Mouse (Mus musculus) intestine, embryonic 15.5 days (tissue): ENCODE results near the gene Mmgt1. TPM values are rescaled to one million over a fixed set of nuclear protein-coding genes. Genes with fewer than 3 reads are reported as not detected.

Source experiments
- ATAC-seq: fragments of 200-750 bp; cut with Nextera tagmentation; 2 replicates; pipeline ENCODE4 v1.8.0; 2017; ENCODE audit warnings: moderate TSS enrichment, moderate library complexity
- H3K27ac ChIP-seq: fragments of 300-500 bp; sonication (generic); 2 replicates; pipeline ENCODE4 v1.5.1; 2015; ENCODE audit warnings: mild to moderate bottlenecking, inconsistent platforms
- H3K27me3 ChIP-seq: fragments of 300-500 bp; sonication (generic); replicated peaks from 2 replicates; pipeline ENCODE4 v1.6.1; 2015; ENCODE audit warnings: inconsistent platforms
- H3K36me3 ChIP-seq: fragments of 300-500 bp; sonication (generic); 2 replicates; pipeline ENCODE4 v1.6.1; 2015; ENCODE audit warnings: inconsistent platforms
- H3K4me1 ChIP-seq: fragments of 300-500 bp; sonication (generic); replicated peaks from 2 replicates; pipeline ENCODE4 v1.6.1; 2015; ENCODE audit warnings: inconsistent platforms
- H3K4me2 ChIP-seq: fragments of 300-500 bp; sonication (generic); replicated peaks from 2 replicates; pipeline ENCODE4 v1.6.1; 2015; ENCODE audit warnings: mild to moderate bottlenecking, inconsistent platforms
- H3K4me3 ChIP-seq: fragments of 300-500 bp; sonication (generic); replicated peaks from 2 replicates; pipeline ENCODE4 v1.5.1; 2015; ENCODE audit warnings: inconsistent platforms
- H3K9ac ChIP-seq: fragments of 300-500 bp; sonication (generic); 2 replicates; pipeline ENCODE4 v1.6.1; 2015; ENCODE audit warnings: inconsistent platforms
- H3K9me3 ChIP-seq: fragments of 300-500 bp; sonication (generic); 2 replicates; pipeline ENCODE4 v1.6.1; 2016; ENCODE audit warnings: inconsistent platforms
- WGBS: fragments of 180-500 bp; shearing (Covaris S2); methylation state at CpG from one replicate; pipeline ENCODE4 v1.1.7; 2015; 5-methylcytosine and 5-hydroxymethylcytosine counted together
- polyA plus RNA-seq: library from polyadenylated mRNA; unstranded; fragments of >200 nt; fragmentation: Nextera tagmentation; extraction: Ambion mirVana; gene quantifications from 2 replicates; pipeline ENCODE4 v1.2.1, GENCODE M21; 2015

The Mmgt1 gene
- polyA plus RNA-seq, 1 experiment from 2014 or later: 24.3 TPM

GRCm38 (mm10) chrX:56553584-56553983 lies 44.3 kb downstream of the Mmgt1 start:
- H3K4me3 ChIP-seq: no peak overlapping the region
- H3K4me1 ChIP-seq: no peaks in the 10 kb centered on the region
- no peak overlapping the region for H3K27ac ChIP-seq
- no peaks in the 10 kb centered on the region for H3K27me3 ChIP-seq
- H3K36me3 ChIP-seq: no peaks in the 10 kb centered on the region
- no peak overlapping the region for H3K9ac ChIP-seq
- ATAC-seq: no peak
- WGBS: 75% methylated on average over 3 of the region's 3 CpGs
- no peaks in the 10 kb centered on the region for H3K9me3 ChIP-seq
- H3K4me2 ChIP-seq: no peak overlapping the region

GRCm38 (mm10) chrX:56549506-56549905 lies 48.4 kb downstream of the Mmgt1 start, which contains the start of gene Gm648:
TSS of gene Gm648 (minus strand) at chrX:56549606.
- 89% methylated on average over 7 of the region's 7 CpGs for WGBS
- H3K4me2 ChIP-seq: no peak within 1 kb of the TSS

DNA sequence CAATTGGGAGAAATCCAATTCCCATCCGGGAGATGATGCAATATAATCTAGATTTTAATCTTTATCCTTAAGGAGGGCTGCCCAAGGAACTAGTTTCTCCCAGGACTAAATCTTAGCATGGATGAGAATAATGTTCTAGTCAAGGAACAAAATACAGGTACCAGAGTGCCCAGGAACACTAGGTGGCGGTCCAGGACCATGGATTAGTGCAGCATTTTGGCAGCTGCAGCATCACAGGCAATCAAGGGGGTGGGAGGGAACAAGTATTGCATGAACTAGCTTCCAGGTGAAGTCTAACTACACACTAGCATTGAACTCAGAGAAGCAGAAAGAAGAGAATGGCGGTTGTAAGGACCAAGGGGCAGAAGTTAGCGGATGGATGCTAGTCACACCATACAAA lies 60.7 kb downstream of the Mmgt1 start:
- Histone ChIP-seq H3K27ac (no peak overlapping the region), H3K36me3 (no peaks in the 10 kb centered on the region), H3K4me1 (no peaks in the 10 kb centered on the region), H3K9me3 (no peaks in the 10 kb centered on the region), H3K4me2 (no peak overlapping the region), H3K4me3 (no peak overlapping the region), H3K9ac (no peak overlapping the region), H3K27me3 (no peaks in the 10 kb centered on the region)
- WGBS: 53% methylated on average over 4 of the region's 4 CpGs
- no peak for ATAC-seq

More at GRCm38 (mm10) chrX:56549506-56549905, 48.4 kb downstream of the Mmgt1 start, which contains the start of gene Gm648:
- Histone ChIP-seq H3K9me3 (no peaks in the 10 kb centered on the region), H3K36me3 (no peaks in the 10 kb centered on the region), H3K4me1 (no peaks in the 10 kb centered on the region), H3K9ac (no peak within 1 kb of the TSS), H3K27me3 (no peaks in the 10 kb centered on the region), H3K4me3 (no peak within 1 kb of the TSS), H3K27ac (no peak within 1 kb of the TSS)
- ATAC-seq: no peak

Other genes starting within 250 kb of the Mmgt1 start
- 5.9 and 6.7 TPM in 2 replicates for gene Smim10l2a, start 223.5 kb downstream of the Mmgt1 start, polyA plus RNA-seq
- gene Gm2174, start 150.1 kb downstream of the Mmgt1 start, polyA plus RNA-seq: 3.1 and 3.2 TPM in 2 replicates
- gene Ints6l, start 143.2 kb downstream of the Mmgt1 start, polyA plus RNA-seq: 20.8 and 20.9 TPM in 2 replicates
- not detected in 2 replicates for gene Gm10477, start 73.3 kb downstream of the Mmgt1 start, polyA plus RNA-seq
- 0.14 TPM in 1 of 2 replicates, not detected in the other for gene Gm648, start 48.5 kb downstream of the Mmgt1 start, polyA plus RNA-seq
- 9.4 and 11.3 TPM in 2 replicates for gene Slc9a6, start 11.7 kb upstream of the Mmgt1 start, polyA plus RNA-seq
- 47.0 and 54.3 TPM in 2 replicates for gene Fhl1, start 133.7 kb upstream of the Mmgt1 start, polyA plus RNA-seq
- 1.7 and 2.0 TPM in 2 replicates for gene Map7d3, start 224.3 kb upstream of the Mmgt1 start, polyA plus RNA-seq